Mouse (Mus musculus) hindbrain, embryonic 11.5 days (tissue): ENCODE data around the gene Arid3c. TPM values are rescaled to one million over a fixed set of nuclear protein-coding genes. Genes with fewer than 3 reads are reported as not detected.

Experiments
- ATAC-seq: fragments of 200-750 bp; cut with Nextera tagmentation; 2 replicates; pipeline ENCODE4 v1.8.0; 2017; ENCODE audit warnings: mild to moderate bottlenecking, moderate TSS enrichment, moderate library complexity; ENCODE audit not compliant: low FRiP score
- DNase-seq: peaks from one replicate; pipeline ENCODE4 v3.0.0-alpha.2; 2015; ENCODE audit warnings: low spot score
- H3K27ac ChIP-seq: fragments of 300-500 bp; sonication (generic); 2 replicates; pipeline ENCODE4 v1.5.1; 2014; ENCODE audit warnings: mild to moderate bottlenecking, low read depth, low read length
- H3K27me3 ChIP-seq: fragments of 300-500 bp; sonication (generic); 2 replicates; pipeline ENCODE4 v1.6.1; 2014; ENCODE audit warnings: mild to moderate bottlenecking, low read length, moderate library complexity, mixed read lengths; ENCODE audit not compliant: control insufficient read depth, insufficient read depth
- H3K36me3 ChIP-seq: fragments of 300-500 bp; sonication (generic); 2 replicates; pipeline ENCODE4 v1.6.1; 2014; ENCODE audit warnings: mild to moderate bottlenecking, low read length, moderate library complexity, mixed read lengths; ENCODE audit not compliant: control insufficient read depth, insufficient read depth
- H3K4me1 ChIP-seq: fragments of 300-500 bp; sonication (generic); replicated peaks from 2 replicates; pipeline ENCODE4 v1.6.1; 2014; ENCODE audit warnings: low read length, mixed read lengths; ENCODE audit not compliant: control insufficient read depth, insufficient read depth
- H3K4me2 ChIP-seq: fragments of 300-500 bp; sonication (generic); replicated peaks from 2 replicates; pipeline ENCODE4 v1.6.1; 2014; ENCODE audit warnings: mild to moderate bottlenecking, low read depth, low read length
- H3K4me3 ChIP-seq: fragments of 300-500 bp; sonication (generic); 2 replicates; pipeline ENCODE4 v1.5.1; 2014; ENCODE audit warnings: low read depth, low read length
- H3K9ac ChIP-seq: fragments of 300-500 bp; sonication (generic); 2 replicates; pipeline ENCODE4 v1.6.1; 2014; ENCODE audit warnings: low read depth, low read length
- H3K9me3 ChIP-seq: fragments of 300-500 bp; sonication (generic); 2 replicates; pipeline ENCODE4 v1.6.1; 2016; ENCODE audit warnings: low read length; ENCODE audit not compliant: control insufficient read depth
- WGBS: fragments of 180-500 bp; shearing (Covaris S2); extraction: QIAGEN DNeasy Blood & Tissue Kit; methylation state at CpG from one replicate; pipeline ENCODE4 v1.1.7; 2014; 5-methylcytosine and 5-hydroxymethylcytosine counted together
- polyA plus RNA-seq: library from polyadenylated mRNA; unstranded; fragments of >200 nt; fragmentation: Nextera tagmentation; extraction: Ambion mirVana; gene quantifications from 2 replicates; pipeline ENCODE4 v1.2.1, GENCODE M21; 2014

The Arid3c gene
- polyA plus RNA-seq, 1 experiment from 2014 or later = 0.93 TPM

DNA sequence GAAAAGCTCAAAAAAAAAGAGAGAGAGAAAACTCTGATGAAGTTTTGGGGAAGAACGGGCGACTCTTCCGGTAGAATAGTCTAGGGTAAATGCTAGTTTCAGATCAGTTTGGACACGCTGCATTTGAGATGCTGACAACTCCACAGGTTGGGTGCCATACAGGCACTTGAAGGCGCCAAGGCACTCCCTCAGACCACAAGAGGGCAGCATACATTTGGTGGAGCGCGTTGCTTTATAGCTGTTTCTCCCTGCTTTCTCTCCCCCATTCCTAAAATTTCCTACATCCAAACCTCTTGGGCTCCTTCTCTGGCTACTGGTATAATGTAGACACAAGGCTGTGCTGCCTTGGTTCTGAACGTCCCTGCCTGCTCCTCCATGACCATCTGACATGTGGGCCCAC lies 16.7 kb downstream of the Arid3c start:
- ATAC-seq (no peak), DNase-seq (peak; percentile 83)
- H3K4me1 ChIP-seq = peaks cover 9% of the 10 kb centered on the region
- H3K27me3 ChIP-seq = no peaks in the 10 kb centered on the region
- WGBS = 18% methylated on average over 8 of the region's 8 CpGs
- no peak overlapping the region for H3K27ac ChIP-seq
- H3K9ac ChIP-seq = no peak overlapping the region
- H3K4me3 ChIP-seq = no peak overlapping the region
- H3K36me3 ChIP-seq = peaks cover 3% of the 10 kb centered on the region; the same call in 1 of the 2 replicates
- H3K4me2 ChIP-seq = peak overlapping the region; percentile 93; the same call in 1 of the 2 replicates
- no peaks in the 10 kb centered on the region for H3K9me3 ChIP-seq

DNA sequence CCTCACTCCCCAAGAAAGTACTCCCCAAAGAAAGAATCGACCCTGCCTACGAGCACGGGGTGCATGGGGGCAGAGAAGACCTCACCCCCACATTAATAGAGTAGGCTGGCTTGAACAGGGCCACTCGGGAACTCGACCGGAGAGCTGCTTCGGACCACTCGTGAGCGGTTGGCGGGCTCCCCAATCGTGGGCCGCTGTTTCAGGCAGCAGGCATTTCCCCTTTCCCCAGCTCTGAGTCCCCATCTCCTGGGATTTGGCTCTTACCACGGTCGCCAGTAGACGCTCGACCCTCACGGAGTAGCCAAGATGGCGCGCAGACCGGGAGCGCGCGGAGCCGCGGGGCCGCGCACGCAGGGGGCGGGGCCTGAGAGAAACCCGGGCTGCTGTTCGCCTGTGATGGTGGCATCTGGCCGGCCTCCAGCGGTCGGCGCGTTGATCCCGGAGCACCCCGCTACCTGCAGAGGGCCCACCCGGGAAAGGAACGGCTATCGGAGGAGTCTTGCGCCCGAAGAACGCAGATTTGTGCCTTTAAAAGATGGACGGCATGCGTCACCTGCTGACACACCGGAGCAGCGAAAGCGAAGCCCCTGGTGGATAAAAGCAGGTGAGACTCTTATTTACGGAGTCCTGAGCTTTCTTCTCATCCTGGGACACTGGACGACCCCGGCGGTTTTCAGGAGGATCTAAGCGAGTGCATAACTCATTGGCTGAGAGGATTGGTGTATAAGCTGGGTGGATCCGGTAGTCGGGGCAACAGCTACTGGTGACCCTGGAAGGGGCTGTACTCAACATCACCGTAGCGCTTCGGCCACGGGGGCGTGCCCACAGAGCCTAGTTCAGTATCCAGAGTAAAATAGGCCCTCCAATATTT lies 17.5 kb downstream of the Arid3c start, which contains the start of gene Rpp25l:
Gene Rpp25l, minus strand, starts transcription at position 338 of the 871 bp plus-strand sequence.
- Histone ChIP-seq H3K4me3 (peak within 1 kb of the TSS; percentile 73), H3K27me3 (no peaks in the 10 kb centered on the region), H3K4me1 (peaks cover 9% of the 10 kb centered on the region), H3K4me2 (peak within 1 kb of the TSS; percentile 93), H3K27ac (peak within 1 kb of the TSS; percentile 68), H3K9ac (peak within 1 kb of the TSS; percentile 84), H3K9me3 (no peaks in the 10 kb centered on the region), H3K36me3 (peaks cover 3% of the 10 kb centered on the region; the same call in 1 of the 2 replicates)
- WGBS = under 1% methylated on average over 61 of the region's 61 CpGs
- ATAC-seq = peak; percentile 73
- DNase-seq = peak; percentile 97

- no peaks in the 10 kb centered on the region for H3K27me3 ChIP-seq
- ATAC-seq (no peak; the same call in 1 of the 2 replicates), DNase-seq (no peak)
- H3K9me3 ChIP-seq = no peaks in the 10 kb centered on the region
- 48% methylated on average over 31 of the region's 31 CpGs for WGBS
- H3K4me2 ChIP-seq = peak overlapping the region; percentile 93
- H3K27ac ChIP-seq = peak overlapping the region; percentile 68
- peaks cover 9% of the 10 kb centered on the region for H3K4me1 ChIP-seq
- peak overlapping the region; percentile 84 for H3K9ac ChIP-seq
- peak overlapping the region; percentile 73 for H3K4me3 ChIP-seq
- H3K36me3 ChIP-seq = peaks cover 3% of the 10 kb centered on the region; the same call in 1 of the 2 replicates
Measured at GRCm38 (mm10) chr4:41712421-41713196, 18.3 kb downstream of the Arid3c start.

GRCm38 (mm10) chr4:41711705-41712375 lies 19.1 kb downstream of the Arid3c start:
- no peak for ATAC-seq
- H3K27me3 ChIP-seq = no peaks in the 10 kb centered on the region
- H3K4me1 ChIP-seq = peaks cover 15% of the 10 kb centered on the region
- no peak overlapping the region; the same call in 1 of the 2 replicates for H3K27ac ChIP-seq
- peak overlapping the region; percentile 73 for H3K4me3 ChIP-seq
- peak; percentile 0 for DNase-seq
- H3K9ac ChIP-seq = peak overlapping the region; percentile 84
- H3K36me3 ChIP-seq = no peaks in the 10 kb centered on the region; the same call in 1 of the 2 replicates
- WGBS = 79% methylated on average over 16 of the region's 16 CpGs
- no peaks in the 10 kb centered on the region for H3K9me3 ChIP-seq
- H3K4me2 ChIP-seq = peak overlapping the region; percentile 93

DNA sequence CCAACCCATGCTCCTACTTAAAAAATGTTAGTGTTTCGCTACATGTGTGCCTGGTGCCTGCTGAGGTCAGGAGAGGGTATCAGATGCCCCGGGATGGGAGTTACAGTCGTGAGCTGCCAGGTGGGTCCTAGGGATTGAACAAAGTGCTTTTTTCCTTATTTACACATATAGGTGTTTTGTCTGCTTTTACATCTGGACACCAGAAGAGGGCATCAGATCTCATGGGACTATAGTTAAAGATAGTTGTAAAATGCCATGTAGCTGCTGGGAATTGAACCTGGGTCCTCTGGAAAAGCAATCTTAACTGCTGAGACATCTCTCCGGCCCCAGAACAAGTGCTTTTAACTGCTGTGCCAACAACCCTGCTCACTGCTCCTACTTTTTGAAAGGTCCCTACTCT lies 20.7 kb downstream of the Arid3c start:
- ATAC-seq (no peak), DNase-seq (peak; percentile 1)
- no peak overlapping the region for H3K4me3 ChIP-seq
- H3K4me1 ChIP-seq = peaks cover 25% of the 10 kb centered on the region
- no peak overlapping the region for H3K4me2 ChIP-seq
- no peak overlapping the region for H3K27ac ChIP-seq
- H3K9me3 ChIP-seq = no peaks in the 10 kb centered on the region
- no peaks in the 10 kb centered on the region for H3K27me3 ChIP-seq
- H3K36me3 ChIP-seq = no peaks in the 10 kb centered on the region
- no peak overlapping the region for H3K9ac ChIP-seq
- WGBS = 70% methylated on average over 4 of the region's 4 CpGs

GRCm38 (mm10) chr4:41708192-41708745 lies 22.7 kb downstream of the Arid3c start:
- Histone ChIP-seq H3K9ac (no peak overlapping the region; the same call in 1 of the 2 replicates), H3K4me2 (no peak overlapping the region), H3K4me1 (peaks cover 25% of the 10 kb centered on the region), H3K27me3 (no peaks in the 10 kb centered on the region), H3K27ac (no peak overlapping the region), H3K4me3 (no peak overlapping the region), H3K9me3 (no peaks in the 10 kb centered on the region), H3K36me3 (no peaks in the 10 kb centered on the region)
- peak; percentile 80 for DNase-seq
- 43% methylated on average over 8 of the region's 8 CpGs for WGBS
- ATAC-seq = no peak

GRCm38 (mm10) chr4:41707011-41707535 lies 23.9 kb downstream of the Arid3c start:
- peak overlapping the region; percentile 20 for H3K4me2 ChIP-seq
- no peaks in the 10 kb centered on the region for H3K9me3 ChIP-seq
- peak overlapping the region; percentile 8; the same call in 1 of the 2 replicates for H3K9ac ChIP-seq
- ATAC-seq = peak; percentile 86
- H3K27me3 ChIP-seq = no peaks in the 10 kb centered on the region
- DNase-seq = peak; percentile 85
- 1% methylated on average over 13 of the region's 13 CpGs for WGBS
- H3K36me3 ChIP-seq = no peaks in the 10 kb centered on the region
- no peak overlapping the region for H3K4me3 ChIP-seq
- peak overlapping the region; percentile 2; the same call in 1 of the 2 replicates for H3K27ac ChIP-seq
- H3K4me1 ChIP-seq = peaks cover 18% of the 10 kb centered on the region
